Comparison of ENCODE assay signal across 9 mouse cellular contexts in genomic region chr10:94072916-94073465, GRCm38 (mm10). TPM values are rescaled to one million over a fixed set of nuclear protein-coding genes. Genes with fewer than 3 reads are reported as not detected.
DNase-seq lines count a peak whose midpoint lies in the region; ATAC-seq and TF ChIP-seq lines count a peak whose summit lies in the region.
"Had no signal": no experiment of that assay in that cellular context is flagged by ENCODE, and none has a peak within 500 bp of the region (broad histone marks: within the 10 kb centered on the region; RNA-seq: fewer than 3 reads in every experiment).

No protein-coding gene starts in this region.

- peaks cover 9% of the 10 kb centered on the region; the same call in 1 of the 2 replicates for H3K36me3 ChIP-seq in heart, embryonic 13.5 days
- H3K36me3 ChIP-seq in heart, embryonic 16.5 days (ENCODE audit: control insufficient read depth, insufficient read depth), result 0 out of 2 replicates have a peak, but pooled peaks cover 4% of the 10 kb centered on the region
- H3K36me3 ChIP-seq in liver, embryonic 14.5 days (replicated peaks; ENCODE audit: control insufficient read depth, insufficient read depth, low read depth), result no peaks in the 10 kb centered on the region; the same call in 1 of the 2 replicates

- peak overlapping the region; percentile 77 for H3K27ac ChIP-seq in heart, embryonic 13.5 days (replicated peaks)
- peak overlapping the region; percentile 77 for H3K27ac ChIP-seq in heart, embryonic 16.5 days (ENCODE audit: low read length)
- H3K27ac ChIP-seq in liver, embryonic 14.5 days, result peak overlapping the region; percentile 62

- no peak overlapping the region for H3K4me3 ChIP-seq in heart, embryonic 13.5 days
- H3K4me3 ChIP-seq in heart, embryonic 16.5 days (ENCODE audit: low read length), result no peak overlapping the region
- H3K4me3 ChIP-seq in liver, embryonic 14.5 days (ENCODE audit: insufficient read depth in 1 of 2, low read depth in 2 of 2, low read length in 2 of 2), result no peak overlapping the region

- peak overlapping the region; percentile 44 for H3K4me2 ChIP-seq in heart, embryonic 13.5 days
- peak overlapping the region; percentile 51 for H3K4me2 ChIP-seq in heart, embryonic 16.5 days (ENCODE audit: low read depth, low read length)
- H3K4me2 ChIP-seq in liver, embryonic 14.5 days (ENCODE audit: low read depth), result peak overlapping the region; percentile 53
- H3K4me2 ChIP-seq: midbrain, embryonic 11.5 days had no signal

- no peak for TF ChIP-seq CTCF in liver, embryonic 14.5 days (IDR thresholded peaks at IDR 0.05; ENCODE audit: low read depth)

- intact Hi-C loops in heart, postnatal 25 days (cut with DNase I), result no loop called here

- peaks cover 33% of the 10 kb centered on the region for H3K4me1 ChIP-seq in heart, embryonic 13.5 days
- peaks cover 22% of the 10 kb centered on the region for H3K4me1 ChIP-seq in heart, embryonic 16.5 days (ENCODE audit: control insufficient read depth, insufficient read depth, low read length)
- peaks cover 26 to 31% of the 10 kb centered on the region in 2 experiments for H3K4me1 ChIP-seq in liver, embryonic 14.5 days (replicated peaks; ENCODE audit: control insufficient read depth in 2 of 2, insufficient read depth in 2 of 2, low read length in 1 of 2)

- H3K9ac ChIP-seq in heart, embryonic 13.5 days, result peak overlapping the region; percentile 68; the same call in 1 of the 2 replicates
- H3K9ac ChIP-seq in heart, embryonic 16.5 days (ENCODE audit: low read length), result peak overlapping the region; percentile 41; the same call in 1 of the 2 replicates
- H3K9ac ChIP-seq in liver, embryonic 14.5 days (replicated peaks), result no peak overlapping the region

- TF ChIP-seq EP300 in liver, embryonic 14.5 days (IDR thresholded peaks at IDR 0.05; ENCODE audit: low read depth), result peak; percentile 86

- H3K9me3 ChIP-seq in heart, embryonic 13.5 days, result no peaks in the 10 kb centered on the region
- no peaks in the 10 kb centered on the region for H3K9me3 ChIP-seq in heart, embryonic 16.5 days (replicated peaks; ENCODE audit: control insufficient read depth, low read length)
- no peaks in the 10 kb centered on the region for H3K9me3 ChIP-seq in liver, embryonic 14.5 days (ENCODE audit: control insufficient read depth, low read length)

- ATAC-seq in heart, embryonic 13.5 days (ENCODE audit: extremely low read depth, insufficient number of reproducible peaks, low FRiP score, low TSS enrichment), result no peak
- ATAC-seq in heart, embryonic 16.5 days (replicated peaks; ENCODE audit: extremely low read depth, insufficient read depth, low FRiP score), result no peak
- peak; percentile 90 for ATAC-seq in liver, embryonic 14.5 days (ENCODE audit: insufficient read depth)
- no peak for ATAC-seq in cerebellum, adult (ENCODE audit: insufficient number of reproducible peaks, low FRiP score, low TSS enrichment)

- H3K27me3 ChIP-seq in heart, embryonic 13.5 days (replicated peaks), result no peaks in the 10 kb centered on the region
- H3K27me3 ChIP-seq in heart, embryonic 16.5 days (ENCODE audit: control insufficient read depth, insufficient read depth, low read length), result no peaks in the 10 kb centered on the region
- no peaks in the 10 kb centered on the region for H3K27me3 ChIP-seq in liver, embryonic 14.5 days (ENCODE audit: control insufficient read depth, insufficient read depth, low read length)

- WGBS in heart, embryonic 13.5 days, result 60% methylated on average over 4 of the region's 4 CpGs
- WGBS in heart, embryonic 16.5 days, result 57% methylated on average over 4 of the region's 4 CpGs
- 46% methylated on average over 4 of the region's 4 CpGs for WGBS in liver, embryonic 14.5 days (ENCODE audit: insufficient replicate concordance)

- no peak for DNase-seq in heart, postnatal 25 days (ENCODE audit: low spot score)
- peak; percentile 31 for DNase-seq in NIH3T3 (ENCODE audit: low read depth)
- peak; percentile 59 to 71 (median 63) for DNase-seq in liver, embryonic 14.5 days (ENCODE audit: low read depth in 3 of 3, low spot score in 3 of 3)
- DNase-seq in layer of hippocampus, adult 11-12 months (ENCODE audit: low spot score), result no peak
- DNase-seq in cerebellum, postnatal 4 days (ENCODE audit: low spot score in 2 of 2), result no peak

RNA-seq across cellular contexts. Expression of gene Fgd6, which starts 37.2 kb away (rescaled TPM):
- polyA plus RNA-seq in heart, embryonic 13.5 days (2015; fragmentation: Nextera tagmentation; extraction: Ambion mirVana), result 2.1 and 2.2 TPM in 2 replicates
- total RNA-seq in heart, postnatal 25 days (2021), result 1 to 10 TPM; 5.6 to 6.3 TPM
- 2.2 and 2.5 TPM in 2 replicates for polyA plus RNA-seq in heart, embryonic 16.5 days (2015; fragmentation: Nextera tagmentation; extraction: Ambion mirVana)
- 2.5 and 2.9 TPM in 2 replicates for polyA plus RNA-seq in liver, embryonic 14.5 days (2012; rRNA removed)
- polyA plus RNA-seq in liver, embryonic 14.5 days (2014; fragmentation: Nextera tagmentation; extraction: Ambion mirVana), result 2.4 and 2.9 TPM in 2 replicates

RNA-seq across cellular contexts. Expression of gene Vezt, which starts 37.4 kb away (rescaled TPM):
- polyA plus RNA-seq in heart, embryonic 13.5 days (2015; fragmentation: Nextera tagmentation; extraction: Ambion mirVana), result 21.2 and 23.2 TPM in 2 replicates
- 10 to 100 TPM; 38.1 to 40.4 TPM for total RNA-seq in heart, postnatal 25 days (2021)
- 21.3 and 22.5 TPM in 2 replicates for polyA plus RNA-seq in heart, embryonic 16.5 days (2015; fragmentation: Nextera tagmentation; extraction: Ambion mirVana)
- polyA plus RNA-seq in liver, embryonic 14.5 days (2012; rRNA removed), result 4.9 and 6.6 TPM in 2 replicates
- 12.7 and 14.6 TPM in 2 replicates for polyA plus RNA-seq in liver, embryonic 14.5 days (2014; fragmentation: Nextera tagmentation; extraction: Ambion mirVana)

Comparison
In these comparisons a context has a peak if more than half of its experiments do, and no peak if none do; other contexts are left out.
1. DNase-seq: peak in NIH3T3 (single experiment) and liver, embryonic 14.5 days (3 of 3); none in heart, postnatal 25 days (single experiment), layer of hippocampus, adult 11-12 months (single experiment) and cerebellum, postnatal 4 days (0 of 2).
2. Peak in every context shown above with its lines, with median percentiles within 50 percentile points of each other: H3K27ac ChIP-seq and H3K4me2 ChIP-seq.